Mouse (Mus musculus): Measurements from ENCODE around the gene Rab40c.

DNA sequence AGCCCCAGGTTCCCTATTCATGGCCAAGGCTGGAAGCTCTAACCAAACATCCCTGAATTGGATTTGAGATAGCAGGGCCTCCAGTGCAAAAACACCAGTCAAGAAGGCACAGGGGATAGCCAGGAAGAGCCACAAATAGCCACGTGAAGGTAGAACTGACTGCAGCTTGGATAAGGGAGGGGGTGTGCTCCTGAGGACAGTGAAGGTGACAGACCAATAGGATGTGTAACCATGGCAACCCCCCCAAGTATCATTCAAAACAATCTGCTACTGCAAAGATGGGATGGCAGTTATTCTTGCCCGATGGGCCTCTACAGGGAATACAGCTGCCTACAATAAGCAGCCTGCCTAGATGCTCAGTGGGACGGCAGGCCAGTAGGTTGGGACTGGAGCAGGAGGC is 82.0 kb downstream of the Rab40c start:
- no peak for TF ChIP-seq CTCF (IDR thresholded peaks at IDR 0.05 in 2 of 3, conservative IDR thresholded peaks at IDR 0.05 in 1 of 3; ENCODE audit: control insufficient read depth in 1 of 3, insufficient read depth in 1 of 3, low read depth in 2 of 3, low read length in 3 of 3, poor library complexity in 1 of 3, severe bottlenecking in 1 of 3)
- no peak for TF ChIP-seq GATA1 (IDR thresholded peaks at IDR 0.05; ENCODE audit: low read depth, low read length)

Data from MEL (cell line).